Mouse (Mus musculus) Patski (cell line): ENCODE results near the gene Nudt21. TPM values are rescaled to one million over a fixed set of nuclear protein-coding genes. Genes with fewer than 3 reads are reported as not detected.
A peak's percentile ranks its signal among the peaks of the same experiment; 100 is the strongest.

ENCODE experiments used
- ATAC-seq: fragments of 100-300 bp; one replicate; pipeline ENCODE4 v1.8.0; 2021
- CTCF ChIA-PET: fragments of 350-600 bp; sonication (Branson Sonifier 250); formaldehyde crosslinking; loops from one replicate; lab custom pipeline; 2022; ENCODE audit warnings: inconsistent platforms; lab: Charles Lee
- POLR2A ChIA-PET: fragments of 350-600 bp; sonication (Branson Sonifier 250); formaldehyde crosslinking; loops from one replicate; lab custom pipeline; 2022; ENCODE audit warnings: antibody characterized with exemption, inconsistent platforms; lab: Charles Lee
- DNase-seq: peaks from one replicate; pipeline ENCODE4 v3.0.0-alpha.2; 2011; ENCODE audit warnings: low read depth, low spot score
- H3K27me3 ChIP-seq: fragments of 371-371 bp; one replicate; pipeline ENCODE4 v1.5.1; 2021
- CTCF ChIP-seq: fragments of 100-300 bp; IDR thresholded peaks from one replicate; pipeline ENCODE4 v1.5.1; 2021
- in situ Hi-C: fragments of 300-500 bp; cut with MboI; formaldehyde crosslinking; loops from 3 replicates; pipeline ENCODE4 v1.11.1; 2018; ENCODE audit warnings: low pct_unique_long_range_greater_than_20kb, mixed read lengths
- polyA plus RNA-seq: library from polyadenylated mRNA; unstranded; gene quantifications from one replicate; pipeline ENCODE4 v1.2.3, GENCODE M21; 2021

Nudt21 gene
- polyA plus RNA-seq, 1 experiment from 2014 or later: 59.9 TPM

- no peak for TF ChIP-seq CTCF
- ATAC-seq: no peak
- POLR2A ChIA-PET: interaction anchor here (1.0 kb wide), 1 partner anchor 9 kb away, joined by 3 read pairs; no protein-coding TSS in a partner anchor
Observed at GRCm38 (mm10) chr8:94033601-94034000, 3.2 kb downstream of the Nudt21 start.

GRCm38 (mm10) chr8:94029701-94030100 is 7.1 kb downstream of the Nudt21 start:
- no peak for ATAC-seq
- no peak for TF ChIP-seq CTCF

More at GRCm38 (mm10) chr8:94033601-94034000, 3.2 kb downstream of the Nudt21 start:
- DNase-seq: no peak
- H3K27me3 ChIP-seq: no peaks in the 10 kb centered on the region
- CTCF ChIA-PET: interaction anchor here (1.5 kb wide), 1 partner anchor 13 kb away, joined by 6 read pairs; no protein-coding TSS in a partner anchor
- in situ Hi-C loops: no loop called here

GRCm38 (mm10) chr8:94023916-94024315 is 12.9 kb downstream of the Nudt21 start:
- POLR2A ChIA-PET: interaction anchor here (1.1 kb wide), 1 partner anchor 21 kb away, joined by 3 read pairs; no protein-coding TSS in a partner anchor

More at GRCm38 (mm10) chr8:94029701-94030100, 7.1 kb downstream of the Nudt21 start:
- in situ Hi-C loops: no loop called here
- POLR2A ChIA-PET: no interaction called here
- no peaks in the 10 kb centered on the region for H3K27me3 ChIP-seq
- CTCF ChIA-PET: no interaction called here
- no peak for DNase-seq

GRCm38 (mm10) chr8:94013026-94013612 is 23.7 kb downstream of the Nudt21 start:
- H3K27me3 ChIP-seq: no peaks in the 10 kb centered on the region
- POLR2A ChIA-PET: no interaction called here
- CTCF ChIA-PET: no interaction called here
- no peak for DNase-seq
- in situ Hi-C loops: loop anchor here (25.0 kb wide), 1 partner anchor 1176 kb away; the partner anchor contains the start of gene Mmp2
- no peak for TF ChIP-seq CTCF
- ATAC-seq: no peak

More at GRCm38 (mm10) chr8:94023916-94024315, 12.9 kb downstream of the Nudt21 start:
- ATAC-seq: no peak
- H3K27me3 ChIP-seq: no peaks in the 10 kb centered on the region
- CTCF ChIA-PET: no interaction called here
- DNase-seq: no peak
- in situ Hi-C loops: loop anchor here (25.0 kb wide), 1 partner anchor 1187 kb away; the partner anchor contains the start of gene Mmp2
- no peak for TF ChIP-seq CTCF

- no peak for DNase-seq
- CTCF ChIA-PET: no interaction called here
- in situ Hi-C loops: loop anchor here (25.0 kb wide), 1 partner anchor 1175 kb away; the partner anchor contains the start of gene Mmp2
- ATAC-seq: peak; percentile 97
- no peaks in the 10 kb centered on the region for H3K27me3 ChIP-seq
- POLR2A ChIA-PET: no interaction called here
- TF ChIP-seq CTCF: peak; percentile 62
Observed at GRCm38 (mm10) chr8:94012013-94012951, 24.5 kb downstream of the Nudt21 start, which contains the start of gene Amfr. Gene Amfr, minus strand, starts transcription at chr8:94012842.

GRCm38 (mm10) chr8:94011076-94012012 is 25.5 kb downstream of the Nudt21 start:
- DNase-seq: no peak

GRCm38 (mm10) chr8:94010101-94010705 is 26.6 kb downstream of the Nudt21 start:
- in situ Hi-C loops: loop anchor here (25.0 kb wide), 1 partner anchor 1173 kb away; the partner anchor contains the start of gene Mmp2
- ChIA-PET POLR2A (no interaction called here), CTCF (no interaction called here)
- no peak for TF ChIP-seq CTCF
- DNase-seq (no peak), ATAC-seq (no peak)
- H3K27me3 ChIP-seq: no peaks in the 10 kb centered on the region

More at GRCm38 (mm10) chr8:94011076-94012012, 25.5 kb downstream of the Nudt21 start:
- CTCF ChIA-PET: no interaction called here
- in situ Hi-C loops: loop anchor here (25.0 kb wide), 1 partner anchor 1174 kb away; the partner anchor contains the start of gene Mmp2
- no peak for TF ChIP-seq CTCF
- ATAC-seq: no peak
- H3K27me3 ChIP-seq: no peaks in the 10 kb centered on the region
- POLR2A ChIA-PET: no interaction called here

GRCm38 (mm10) chr8:94009243-94009845 is 27.5 kb downstream of the Nudt21 start:
- H3K27me3 ChIP-seq: no peaks in the 10 kb centered on the region
- no peak for TF ChIP-seq CTCF
- in situ Hi-C loops: loop anchor here (25.0 kb wide), 1 partner anchor 1172 kb away; the partner anchor contains the start of gene Mmp2
- ChIA-PET CTCF (no interaction called here), POLR2A (no interaction called here)
- no peak for DNase-seq
- no peak for ATAC-seq

- TF ChIP-seq CTCF: no peak
- H3K27me3 ChIP-seq: no peaks in the 10 kb centered on the region
- in situ Hi-C loops: loop anchor here (25.0 kb wide), 1 partner anchor 1167 kb away; the partner anchor contains the start of gene Mmp2
- DNase-seq (no peak), ATAC-seq (no peak)
- ChIA-PET CTCF (interaction anchor here (0.7 to 0.9 kb wide), 2 partner anchors 10 to 59 kb away, joined by 3 read pairs; no protein-coding TSS in a partner anchor), POLR2A (no interaction called here)
Observed at GRCm38 (mm10) chr8:94004139-94004538, 32.7 kb downstream of the Nudt21 start.
